Comparison of ENCODE assay signal across 8 mouse cellular contexts in the genomic region with DNA sequence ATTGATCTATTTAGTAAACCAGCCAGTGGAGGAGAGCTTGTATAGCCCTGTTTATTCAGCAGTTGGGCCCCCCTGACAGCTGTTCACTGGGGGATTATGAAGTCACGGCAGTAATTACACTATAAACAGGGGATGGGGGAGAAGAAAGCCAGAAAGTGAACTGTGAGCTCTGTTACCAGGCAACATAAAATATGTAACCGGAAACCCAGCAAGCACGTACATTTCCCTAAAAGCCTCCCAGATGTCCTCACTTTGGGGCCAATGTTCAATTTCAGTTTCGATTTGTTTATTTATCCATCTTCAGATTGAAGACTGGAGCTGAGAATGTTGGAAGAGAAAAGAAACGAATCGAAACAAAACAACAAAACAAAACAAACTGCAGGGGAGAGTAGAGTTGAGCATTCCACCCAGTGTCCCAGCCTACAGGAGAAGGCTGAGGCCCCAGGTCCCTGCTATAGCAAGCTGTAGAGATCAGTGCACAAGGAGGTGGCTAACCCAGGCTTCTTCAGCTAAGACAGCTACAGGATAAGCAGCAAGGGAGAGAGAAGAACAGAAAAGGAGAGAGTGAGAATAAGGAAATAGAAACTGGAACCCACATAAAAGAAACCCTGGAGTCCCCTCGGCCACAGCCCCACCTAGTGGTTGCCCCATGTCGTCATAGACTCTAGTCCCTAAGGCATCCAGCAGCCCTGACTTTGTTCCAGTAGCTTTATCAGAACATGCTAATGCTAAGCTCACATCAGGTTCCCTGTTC.
DNase-seq lines count a peak whose midpoint lies in the region.

No protein-coding gene starts in this region.

- intact Hi-C loops in heart, postnatal 14 days (cut with DNase I) = loop anchor here (5.0 kb wide), 2 partner anchors 100 to 710 kb away; no protein-coding TSS in a partner anchor

- DNase-seq in 3134 (ENCODE audit: extremely low read depth, insufficient read length, low spot score) (peak; percentile 42), MN1 (ENCODE audit: low spot score) (peak; percentile 62)
- peak; percentile 25 for DNase-seq in embryo, embryonic 9.5 days (ENCODE audit: extremely low spot score)
- DNase-seq in heart, postnatal 14 days = peak; percentile 72 to 75
- DNase-seq in kidney, postnatal 36 days = peak; percentile 18 to 83
- DNase-seq in lung, postnatal 10 days = peak; percentile 80
- DNase-seq in retina, embryonic 14.5 days (ENCODE audit: low spot score) = peak; percentile 51
- DNase-seq in urinary bladder, postnatal 10 days (ENCODE audit: low spot score) = peak; percentile 12

Comparison
In these comparisons a context has a peak if more than half of its experiments do, and no peak if none do; other contexts are left out.
1. Peak in every context shown above with its lines: DNase-seq.
2. DNase-seq: peak in every context shown above with its lines; median percentile 80 in lung, postnatal 10 days; 74 in heart, postnatal 14 days; 62 in MN1; 51 in retina, embryonic 14.5 days; 50 in kidney, postnatal 36 days; 42 in 3134; 25 in embryo, embryonic 9.5 days; 12 in urinary bladder, postnatal 10 days.